Mouse (Mus musculus): ENCODE results near the gene Cmklr1. TPM values are rescaled to one million over a fixed set of nuclear protein-coding genes. Genes with fewer than 3 reads are reported as not detected.
A peak's percentile ranks its signal among the peaks of the same experiment; 100 is the strongest.
"Not testable (repeated sequence)": the region's sequence is repeated elsewhere in the genome, so short reads cannot be mapped to it uniquely, and the experiment has no call there.

The Cmklr1 gene
- polyA plus RNA-seq, 1 experiment from 2014 or later, result 4.2 TPM

DNA sequence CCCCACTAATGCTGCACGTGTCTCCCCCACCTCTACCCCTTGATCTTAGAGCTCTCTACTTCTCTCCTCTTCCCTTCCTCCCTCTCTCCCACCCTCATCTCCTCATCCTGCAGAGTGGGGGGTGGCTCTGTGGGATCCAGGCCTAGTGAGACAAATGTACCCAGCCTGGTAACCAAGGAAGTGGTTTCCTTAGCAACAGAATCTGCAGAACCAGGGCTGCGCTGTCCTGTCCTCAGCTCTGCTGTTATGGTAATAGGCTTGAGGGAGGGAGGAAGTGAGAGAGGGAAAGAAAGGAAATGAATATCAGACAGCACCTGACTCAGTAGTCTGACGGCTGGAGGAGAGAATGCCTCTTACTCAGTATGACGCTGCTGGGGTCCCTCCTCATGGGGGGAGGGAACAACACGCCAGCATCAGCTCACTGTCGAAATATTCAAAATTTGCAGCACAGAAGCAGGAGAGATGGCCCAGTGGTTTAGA lies 58.4 kb downstream of the Cmklr1 start:
- no peaks in the 10 kb centered on the region for H3K27me3 ChIP-seq (ENCODE audit: control insufficient read depth, insufficient read depth, low read length)
- no peak overlapping the region for H3K27ac ChIP-seq (ENCODE audit: low read length)
- H3K36me3 ChIP-seq (ENCODE audit: control insufficient read depth, insufficient read depth, low read length), result no peaks in the 10 kb centered on the region
- ATAC-seq (ENCODE audit: insufficient read depth, low FRiP score), result peak; percentile 39; the same call in 1 of the 2 replicates
- no peaks in the 10 kb centered on the region for H3K4me1 ChIP-seq (ENCODE audit: control insufficient read depth, insufficient read depth, low read length)
- 20% methylated on average over 6 of the region's 6 CpGs for WGBS
- H3K4me2 ChIP-seq (ENCODE audit: low read depth, low read length), result no peak overlapping the region
- H3K9ac ChIP-seq (ENCODE audit: low read length), result no peak overlapping the region
- no peak overlapping the region for H3K4me3 ChIP-seq (replicated peaks; ENCODE audit: low read length)
- no peaks in the 10 kb centered on the region for H3K9me3 ChIP-seq (replicated peaks; ENCODE audit: control insufficient read depth, low read length)

DNA sequence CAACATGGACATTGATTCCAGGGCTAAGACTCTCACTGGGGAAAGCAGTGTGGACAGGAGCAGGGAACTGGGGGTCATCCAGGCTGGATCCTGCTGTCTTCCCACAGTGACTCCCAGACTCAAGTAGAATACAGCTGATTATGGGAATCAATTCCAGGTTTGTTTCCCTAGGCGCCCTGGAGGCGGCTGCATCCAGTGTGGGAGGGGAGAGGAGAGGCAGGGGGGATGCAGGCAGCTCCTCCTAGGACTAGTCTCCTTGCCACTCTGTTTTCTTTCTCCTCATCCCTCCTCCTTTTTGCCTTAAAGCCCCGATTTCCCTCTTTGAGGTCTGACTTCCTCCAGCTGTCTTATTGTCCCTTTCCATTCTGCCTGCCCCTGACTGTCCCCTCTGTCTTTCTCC lies 59.1 kb downstream of the Cmklr1 start:
- Histone ChIP-seq H3K36me3 (ENCODE audit: control insufficient read depth, insufficient read depth, low read length) (no peaks in the 10 kb centered on the region), H3K27me3 (ENCODE audit: control insufficient read depth, insufficient read depth, low read length) (no peaks in the 10 kb centered on the region), H3K9ac (ENCODE audit: low read length) (no peak overlapping the region), H3K4me1 (ENCODE audit: control insufficient read depth, insufficient read depth, low read length) (no peaks in the 10 kb centered on the region), H3K9me3 (replicated peaks; ENCODE audit: control insufficient read depth, low read length) (no peaks in the 10 kb centered on the region), H3K4me3 (replicated peaks; ENCODE audit: low read length) (no peak overlapping the region), H3K4me2 (ENCODE audit: low read depth, low read length) (no peak overlapping the region), H3K27ac (ENCODE audit: low read length) (no peak overlapping the region)
- ATAC-seq (ENCODE audit: insufficient read depth, low FRiP score), result no peak
- 26% methylated on average over 3 of the region's 3 CpGs for WGBS

DNA sequence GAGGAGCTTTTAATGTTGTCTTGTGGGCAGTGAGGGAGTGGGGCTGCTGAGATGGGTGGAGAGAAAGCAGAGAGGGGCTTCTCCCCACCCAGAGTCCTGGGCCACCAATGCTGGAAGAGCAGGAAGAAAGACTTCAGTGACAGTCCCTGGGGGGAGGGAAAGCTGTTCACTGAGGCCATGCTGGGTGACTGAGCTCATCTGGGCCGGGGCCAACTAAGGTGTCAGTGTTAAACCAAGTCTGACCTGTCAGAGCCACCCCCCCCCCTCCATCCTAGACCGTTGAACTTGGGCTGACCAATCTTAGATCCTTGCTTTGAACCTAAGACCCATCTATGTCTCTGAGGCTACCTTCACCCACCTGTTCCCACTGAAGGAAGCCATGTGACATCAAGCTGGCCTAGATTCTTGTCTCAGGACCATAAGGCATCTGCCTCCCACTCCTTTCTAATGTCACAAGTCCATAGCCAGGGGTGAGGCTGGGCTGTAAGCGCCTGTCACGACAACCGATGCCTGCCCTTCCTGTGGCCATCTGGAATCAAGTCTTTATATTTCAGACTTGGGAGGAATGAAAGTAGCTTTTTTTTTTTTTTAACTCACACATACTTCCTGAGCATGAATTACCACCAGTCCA lies 60.1 kb downstream of the Cmklr1 start:
- no peaks in the 10 kb centered on the region for H3K36me3 ChIP-seq (ENCODE audit: control insufficient read depth, insufficient read depth, low read length)
- no peaks in the 10 kb centered on the region for H3K4me1 ChIP-seq (ENCODE audit: control insufficient read depth, insufficient read depth, low read length)
- 56% methylated on average over 5 of the region's 5 CpGs for WGBS
- no peak overlapping the region for H3K4me2 ChIP-seq (ENCODE audit: low read depth, low read length)
- H3K9ac ChIP-seq (ENCODE audit: low read length), result no peak overlapping the region
- H3K9me3 ChIP-seq (replicated peaks; ENCODE audit: control insufficient read depth, low read length), result no peaks in the 10 kb centered on the region
- no peak overlapping the region for H3K4me3 ChIP-seq (replicated peaks; ENCODE audit: low read length)
- no peaks in the 10 kb centered on the region for H3K27me3 ChIP-seq (ENCODE audit: control insufficient read depth, insufficient read depth, low read length)
- ATAC-seq (ENCODE audit: insufficient read depth, low FRiP score), result no peak
- no peak overlapping the region for H3K27ac ChIP-seq (ENCODE audit: low read length)

DNA sequence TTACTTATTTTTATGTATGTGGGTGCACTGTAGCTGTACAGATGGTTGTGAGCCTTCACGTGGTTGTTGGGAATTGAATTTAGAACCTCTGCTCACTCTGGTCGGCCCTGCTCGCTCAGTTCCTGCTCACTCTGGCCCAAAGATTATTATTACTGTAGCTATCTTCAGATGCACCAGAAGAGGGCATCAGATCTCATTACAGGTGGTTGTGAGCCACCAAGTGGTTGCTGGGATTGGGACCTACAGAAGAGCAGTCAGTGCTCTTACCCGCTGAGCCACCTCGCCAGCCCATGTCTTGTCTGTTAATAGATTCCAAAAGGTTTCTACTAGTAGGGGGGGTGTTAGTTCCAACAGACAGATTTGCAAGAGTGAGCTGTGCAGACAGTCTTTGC lies 63.8 kb downstream of the Cmklr1 start:
- not testable (repeated sequence) for H3K27me3 ChIP-seq (ENCODE audit: control insufficient read depth, insufficient read depth, low read length); ATAC-seq (ENCODE audit: insufficient read depth, low FRiP score); H3K4me3 ChIP-seq (replicated peaks; ENCODE audit: low read length); H3K36me3 ChIP-seq (ENCODE audit: control insufficient read depth, insufficient read depth, low read length); H3K27ac ChIP-seq (ENCODE audit: low read length); H3K9ac ChIP-seq (ENCODE audit: low read length); H3K9me3 ChIP-seq (replicated peaks; ENCODE audit: control insufficient read depth, low read length); H3K4me1 ChIP-seq (ENCODE audit: control insufficient read depth, insufficient read depth, low read length); H3K4me2 ChIP-seq (ENCODE audit: low read depth, low read length)
- 56% methylated on average over 5 of the region's 5 CpGs for WGBS

DNA sequence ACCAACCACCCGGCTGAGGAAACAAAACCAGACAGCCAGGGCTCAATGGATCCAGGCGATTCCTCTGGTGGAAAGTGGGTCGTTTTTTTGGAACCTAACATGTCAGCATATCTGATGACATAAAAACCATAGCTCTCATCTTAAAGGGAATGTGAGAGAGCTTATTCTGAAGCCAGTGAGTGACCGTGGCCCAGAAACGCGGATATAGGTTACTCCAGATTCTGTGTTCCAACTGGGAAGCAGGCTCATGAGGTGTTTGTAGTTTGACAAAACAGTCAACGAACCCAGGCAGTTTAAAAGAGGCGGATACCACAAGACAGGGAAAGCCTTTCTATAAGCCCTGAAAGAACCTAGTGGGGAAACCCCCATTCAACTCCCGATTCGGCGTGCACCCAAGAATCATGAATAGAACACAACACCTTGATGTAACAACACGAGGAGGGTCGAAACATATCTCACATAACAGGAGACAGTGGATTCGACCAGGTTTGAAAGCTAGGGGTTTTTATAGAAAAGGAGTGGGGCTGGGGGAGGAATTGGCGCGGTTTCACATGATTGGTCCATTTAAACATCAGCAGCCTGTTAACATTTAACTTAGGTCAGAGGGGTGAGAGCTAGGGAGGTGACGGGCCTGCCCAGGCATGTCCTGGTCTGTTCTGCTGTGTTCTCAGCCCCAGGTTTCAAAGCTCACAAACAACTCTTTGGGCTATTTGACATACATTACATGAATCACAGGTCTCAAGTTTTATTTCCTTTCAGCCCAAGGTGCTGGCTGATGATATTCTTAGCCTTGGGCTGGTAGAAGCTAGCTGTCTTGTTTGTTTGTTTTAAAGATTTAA lies 64.4 kb downstream of the Cmklr1 start:
- H3K27me3 ChIP-seq (ENCODE audit: control insufficient read depth, insufficient read depth, low read length); ATAC-seq (ENCODE audit: insufficient read depth, low FRiP score): not testable (repeated sequence)

DNA sequence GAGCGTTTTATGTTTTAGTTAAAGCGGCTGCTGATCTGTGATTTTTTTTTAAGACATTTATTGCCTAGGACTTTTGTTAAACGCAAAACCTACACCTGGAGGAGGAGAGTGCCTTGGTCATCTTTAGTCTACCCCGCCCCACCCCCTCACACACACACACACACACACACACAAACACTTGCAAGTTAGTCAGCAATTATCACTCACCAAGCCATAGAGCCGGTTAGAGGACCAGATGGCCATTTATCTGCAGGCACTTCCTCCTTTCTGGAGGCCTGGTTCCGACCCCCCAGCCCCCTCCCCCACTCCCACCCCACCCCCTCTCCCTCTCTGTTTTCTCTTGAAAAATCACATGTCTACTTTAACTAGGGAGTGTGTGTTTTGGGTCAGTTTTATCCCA lies 65.8 kb downstream of the Cmklr1 start:
- no peaks in the 10 kb centered on the region for H3K36me3 ChIP-seq (ENCODE audit: control insufficient read depth, insufficient read depth, low read length)
- H3K4me1 ChIP-seq (ENCODE audit: control insufficient read depth, insufficient read depth, low read length), result no peaks in the 10 kb centered on the region
- 29% methylated on average over 6 of the region's 6 CpGs for WGBS
- no peak for ATAC-seq (ENCODE audit: insufficient read depth, low FRiP score)
- H3K27ac ChIP-seq (ENCODE audit: low read length), result no peak overlapping the region
- no peak overlapping the region for H3K9ac ChIP-seq (ENCODE audit: low read length)
- no peaks in the 10 kb centered on the region for H3K9me3 ChIP-seq (replicated peaks; ENCODE audit: control insufficient read depth, low read length)
- H3K4me2 ChIP-seq (ENCODE audit: low read depth, low read length), result no peak overlapping the region
- no peaks in the 10 kb centered on the region for H3K27me3 ChIP-seq (ENCODE audit: control insufficient read depth, insufficient read depth, low read length)
- H3K4me3 ChIP-seq (replicated peaks; ENCODE audit: low read length), result no peak overlapping the region

More for the DNA sequence above, 64.4 kb downstream of the Cmklr1 start:
- not testable (repeated sequence) for H3K9ac ChIP-seq (ENCODE audit: low read length); H3K36me3 ChIP-seq (ENCODE audit: control insufficient read depth, insufficient read depth, low read length); H3K4me2 ChIP-seq (ENCODE audit: low read depth, low read length); H3K4me1 ChIP-seq (ENCODE audit: control insufficient read depth, insufficient read depth, low read length); H3K9me3 ChIP-seq (replicated peaks; ENCODE audit: control insufficient read depth, low read length); H3K4me3 ChIP-seq (replicated peaks; ENCODE audit: low read length); H3K27ac ChIP-seq (ENCODE audit: low read length)
- 77% methylated on average over 17 of the region's 17 CpGs for WGBS

DNA sequence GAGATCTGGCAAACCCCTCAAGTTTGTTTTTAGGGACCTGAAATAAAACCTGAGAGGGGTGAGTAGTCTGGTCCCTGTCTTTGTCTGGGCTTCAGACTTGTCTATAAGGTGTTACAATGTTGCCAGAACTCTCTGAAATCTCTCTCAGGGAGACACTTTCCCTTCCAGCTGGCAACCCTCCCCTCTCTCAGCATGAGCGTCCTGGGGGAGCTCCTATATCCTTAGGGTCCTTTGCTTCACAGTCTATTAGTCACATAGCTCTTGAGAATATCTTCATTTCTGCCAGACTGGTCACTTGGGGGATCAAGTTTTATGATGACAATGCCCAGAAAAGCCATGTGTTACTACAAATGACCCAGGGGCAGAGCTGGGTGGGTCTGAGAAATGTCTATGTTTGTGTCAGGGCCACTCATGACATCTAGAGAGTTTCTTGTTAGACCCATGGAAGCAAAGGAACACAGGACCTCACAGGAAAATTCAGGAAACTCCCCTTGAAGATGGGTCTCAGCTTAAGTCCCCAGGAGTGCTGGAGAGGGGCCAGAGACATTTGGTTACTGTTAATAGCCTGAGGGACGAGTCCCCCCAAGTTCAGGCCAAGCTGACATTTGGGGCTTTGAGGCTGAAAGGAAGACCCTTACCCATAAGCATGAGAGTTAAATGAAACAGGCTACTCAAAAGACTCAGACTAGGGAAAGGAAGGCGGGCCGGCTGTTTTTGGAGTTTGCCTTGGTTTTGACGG lies 66.6 kb downstream of the Cmklr1 start:
- Histone ChIP-seq H3K36me3 (ENCODE audit: control insufficient read depth, insufficient read depth, low read length) (no peaks in the 10 kb centered on the region), H3K4me2 (ENCODE audit: low read depth, low read length) (no peak overlapping the region), H3K4me3 (replicated peaks; ENCODE audit: low read length) (no peak overlapping the region), H3K9ac (ENCODE audit: low read length) (no peak overlapping the region), H3K4me1 (ENCODE audit: control insufficient read depth, insufficient read depth, low read length) (no peaks in the 10 kb centered on the region), H3K27ac (ENCODE audit: low read length) (no peak overlapping the region), H3K9me3 (replicated peaks; ENCODE audit: control insufficient read depth, low read length) (no peaks in the 10 kb centered on the region), H3K27me3 (ENCODE audit: control insufficient read depth, insufficient read depth, low read length) (no peaks in the 10 kb centered on the region)
- 56% methylated on average over 5 of the region's 5 CpGs for WGBS
- ATAC-seq (ENCODE audit: insufficient read depth, low FRiP score), result no peak

DNA sequence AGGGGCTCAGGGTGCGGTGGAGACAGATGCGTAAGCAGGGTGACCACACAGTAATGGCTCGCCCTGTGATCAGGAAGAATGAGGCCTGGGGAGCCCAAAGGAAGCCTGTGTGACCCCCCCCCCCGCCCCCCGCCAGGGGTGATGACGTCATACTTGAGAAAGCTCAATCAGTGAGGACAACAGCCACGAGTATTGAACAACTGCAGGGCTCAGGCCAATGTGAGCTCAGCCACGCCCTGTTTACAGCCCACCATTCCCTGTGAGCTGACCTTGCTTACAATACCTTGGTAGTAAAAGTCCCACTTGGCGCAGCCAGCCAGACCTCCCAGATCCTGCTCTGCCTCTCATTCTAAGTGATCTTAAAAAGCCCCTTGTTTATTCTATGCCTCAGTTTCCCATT lies 69.4 kb downstream of the Cmklr1 start:
- no peak for ATAC-seq (ENCODE audit: insufficient read depth, low FRiP score)

DNA sequence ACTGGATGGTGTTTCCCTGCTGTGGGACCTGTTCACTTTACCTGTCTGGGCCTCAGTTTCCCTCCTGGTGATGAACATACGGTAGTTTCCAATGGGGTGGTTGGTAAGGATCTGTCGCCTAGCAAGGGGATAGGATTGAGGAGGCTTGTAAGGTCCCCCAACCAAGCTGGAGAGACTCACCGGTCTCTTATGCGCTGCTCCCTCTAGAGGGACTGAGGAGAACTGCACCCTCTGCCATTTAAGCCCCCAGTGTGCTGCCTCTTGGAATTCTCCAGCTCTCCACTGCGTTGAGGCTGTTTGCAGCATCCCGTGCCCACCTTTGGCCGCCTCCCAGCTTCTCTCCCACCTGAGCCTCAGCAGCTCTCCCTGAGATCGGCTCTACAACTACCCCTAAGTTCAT lies 70.0 kb downstream of the Cmklr1 start:
- Histone ChIP-seq H3K36me3 (ENCODE audit: control insufficient read depth, insufficient read depth, low read length) (no peaks in the 10 kb centered on the region), H3K27ac (ENCODE audit: low read length) (no peak overlapping the region), H3K9ac (ENCODE audit: low read length) (no peak overlapping the region), H3K9me3 (replicated peaks; ENCODE audit: control insufficient read depth, low read length) (no peaks in the 10 kb centered on the region), H3K27me3 (ENCODE audit: control insufficient read depth, insufficient read depth, low read length) (no peaks in the 10 kb centered on the region), H3K4me2 (ENCODE audit: low read depth, low read length) (no peak overlapping the region), H3K4me1 (ENCODE audit: control insufficient read depth, insufficient read depth, low read length) (no peaks in the 10 kb centered on the region), H3K4me3 (replicated peaks; ENCODE audit: low read length) (no peak overlapping the region)
- 57% methylated on average over 8 of the region's 8 CpGs for WGBS
- ATAC-seq (ENCODE audit: insufficient read depth, low FRiP score), result no peak

More for the DNA sequence above, 69.4 kb downstream of the Cmklr1 start:
- Histone ChIP-seq H3K27ac (ENCODE audit: low read length) (no peak overlapping the region), H3K4me3 (replicated peaks; ENCODE audit: low read length) (no peak overlapping the region), H3K4me2 (ENCODE audit: low read depth, low read length) (no peak overlapping the region), H3K36me3 (ENCODE audit: control insufficient read depth, insufficient read depth, low read length) (no peaks in the 10 kb centered on the region), H3K27me3 (ENCODE audit: control insufficient read depth, insufficient read depth, low read length) (no peaks in the 10 kb centered on the region), H3K4me1 (ENCODE audit: control insufficient read depth, insufficient read depth, low read length) (no peaks in the 10 kb centered on the region), H3K9me3 (replicated peaks; ENCODE audit: control insufficient read depth, low read length) (no peaks in the 10 kb centered on the region), H3K9ac (ENCODE audit: low read length) (no peak overlapping the region)
- WGBS, result 57% methylated on average over 9 of the region's 9 CpGs
